Mouse (Mus musculus) MEL (cell line): ENCODE measurements at regions not wholly inside any gene's neighbourhood (a gene's known extent, or its start where the extent isn't known, plus 50 kb on each side); places are given as distances from the start of the nearest gene placed in this dataset.

ENCODE experiments used
- DNase-seq: peaks from one replicate; pipeline ENCODE4 v3.0.0; 2011; ENCODE audit warnings: low read depth, low spot score
- H3K27ac ChIP-seq: 2 replicates; pipeline ENCODE4 v1.5.1; 2012; ENCODE audit warnings: low read depth, mild to moderate bottlenecking, control low read depth, low read length, moderate library complexity; ENCODE audit not compliant: control insufficient read depth
- H3K27me3 ChIP-seq, 2 experiments: fragments of 150-350 bp in 1 of 2; sonication (generic) in 1 of 2; 2 replicates each; pipeline ENCODE4 v1.6.1; 2012; ENCODE audit warnings: low read length in 2 of 2, mild to moderate bottlenecking in 2 of 2, improper control_type of control experiment in 1 of 2, moderate library complexity in 1 of 2; ENCODE audit not compliant: insufficient read depth in 2 of 2, control insufficient read depth in 1 of 2
- H3K36me3 ChIP-seq, 2 experiments: 2 replicates each; pipeline ENCODE4 v1.6.1; 2012 to 2014; ENCODE audit warnings: low read length in 2 of 2, improper control_type of control experiment in 1 of 2, inconsistent platforms in 1 of 2, mild to moderate bottlenecking in 1 of 2; ENCODE audit not compliant: insufficient read depth in 2 of 2, control insufficient read depth in 1 of 2
- H3K4me1 ChIP-seq, 2 experiments: fragments of 150-350 bp in 1 of 2; sonication (generic) in 1 of 2; 2 replicates each; pipeline ENCODE4 v1.6.1; 2012; ENCODE audit warnings: low read length in 2 of 2, improper control_type of control experiment in 1 of 2, mild to moderate bottlenecking in 1 of 2; ENCODE audit not compliant: insufficient read depth in 2 of 2, control insufficient read depth in 1 of 2
- H3K4me3 ChIP-seq, 2 experiments: fragments of 150-350 bp in 1 of 2; sonication (generic) in 1 of 2; 2 replicates each; pipeline ENCODE4 v1.5.1; 2012; ENCODE audit warnings: low read depth in 2 of 2, low read length in 2 of 2, mild to moderate bottlenecking in 2 of 2, moderate library complexity in 2 of 2, control low read depth in 1 of 2, improper control_type of control experiment in 1 of 2; ENCODE audit not compliant: control insufficient read depth in 1 of 2, insufficient read depth in 1 of 2
- H3K79me2 ChIP-seq: 2 replicates; pipeline ENCODE4 v1.6.1; 2012; ENCODE audit warnings: mild to moderate bottlenecking, low read length, moderate library complexity; ENCODE audit not compliant: control insufficient read depth, poor library complexity, insufficient read depth
- H3K9ac ChIP-seq: 2 replicates; pipeline ENCODE4 v1.6.1; 2012; ENCODE audit warnings: low read depth, mild to moderate bottlenecking, control low read depth, low read length, moderate library complexity; ENCODE audit not compliant: control insufficient read depth, poor library complexity, severe bottlenecking
- H3K9me3 ChIP-seq: fragments of 150-350 bp; sonication (generic); replicated peaks from 2 replicates; pipeline ENCODE4 v1.6.1; 2012; ENCODE audit warnings: mild to moderate bottlenecking, low read length, improper control_type of control experiment, moderate library complexity; ENCODE audit not compliant: insufficient read depth
- BHLHE40 ChIP-seq: IDR thresholded peaks from 2 replicates; pipeline ENCODE4 v1.6.1; 2012; ENCODE audit warnings: low read depth, mild to moderate bottlenecking, inconsistent platforms, low read length, improper control_type of control experiment, borderline replicate concordance
- CHD1 ChIP-seq: IDR thresholded peaks from 2 replicates; pipeline ENCODE4 v1.6.1; 2012; ENCODE audit warnings: low read depth, mild to moderate bottlenecking, inconsistent platforms, low read length, improper control_type of control experiment
- CHD2 ChIP-seq: IDR thresholded peaks from 2 replicates; pipeline ENCODE4 v1.6.1; 2011; ENCODE audit warnings: low read length, improper control_type of control experiment
- CTCF ChIP-seq, 3 experiments: IDR thresholded peaks in 2 of 3; conservative IDR thresholded peaks in 1 of 3; 2 replicates each; pipeline ENCODE4 v1.5.1; 2011 to 2012; ENCODE audit warnings: low read length in 3 of 3, low read depth in 2 of 3, mild to moderate bottlenecking in 2 of 3, improper control_type of control experiment in 1 of 3, inconsistent platforms in 1 of 3, mixed read lengths in 1 of 3, moderate library complexity in 1 of 3; ENCODE audit not compliant: control insufficient read depth in 1 of 3, insufficient read depth in 1 of 3, poor library complexity in 1 of 3, severe bottlenecking in 1 of 3
- ELF1 ChIP-seq: IDR thresholded peaks from 2 replicates; pipeline ENCODE4 v1.6.1; 2014; ENCODE audit warnings: low read depth, mild to moderate bottlenecking, inconsistent platforms, low read length, improper control_type of control experiment, moderate library complexity
- EP300 ChIP-seq, 2 experiments: IDR thresholded peaks; 2 replicates each; pipeline ENCODE4 v1.6.1; 2011; ENCODE audit warnings: improper control_type of control experiment in 2 of 2, low read length in 2 of 2, low read depth in 1 of 2, mild to moderate bottlenecking in 1 of 2
- GABPA ChIP-seq: IDR thresholded peaks from 2 replicates; pipeline ENCODE4 v1.6.1; 2012; ENCODE audit warnings: low read depth, mild to moderate bottlenecking, inconsistent platforms, low read length, improper control_type of control experiment, moderate library complexity
- GATA1 ChIP-seq: IDR thresholded peaks from 2 replicates; pipeline ENCODE4 v1.6.1; 2011; ENCODE audit warnings: low read depth, low read length, improper control_type of control experiment
- KAT2A ChIP-seq: conservative IDR thresholded peaks from 2 replicates; pipeline ENCODE4 v1.6.1; 2012; ENCODE audit warnings: low read depth, low read length, improper control_type of control experiment, inconsistent platforms
- MAZ ChIP-seq: IDR thresholded peaks from 2 replicates; pipeline ENCODE4 v1.6.1; 2012; ENCODE audit warnings: low read depth, mild to moderate bottlenecking, inconsistent platforms, low read length, improper control_type of control experiment
- MXI1 ChIP-seq: IDR thresholded peaks from 2 replicates; pipeline ENCODE4 v1.6.1; 2011; ENCODE audit warnings: mild to moderate bottlenecking, low read depth, low read length, improper control_type of control experiment
- MYB ChIP-seq: IDR thresholded peaks from 2 replicates; pipeline ENCODE4 v1.6.1; 2011; ENCODE audit warnings: mild to moderate bottlenecking, low read depth, low read length, improper control_type of control experiment
- MYC ChIP-seq: IDR thresholded peaks from 2 replicates; pipeline ENCODE4 v1.6.1; 2011; ENCODE audit warnings: low read depth, mild to moderate bottlenecking, low read length, improper control_type of control experiment, moderate library complexity
- NELFE ChIP-seq: IDR thresholded peaks from 2 replicates; pipeline ENCODE4 v1.6.1; 2011; ENCODE audit warnings: low read depth, low read length, improper control_type of control experiment
- NRF1 ChIP-seq: IDR thresholded peaks from 2 replicates; pipeline ENCODE4 v1.6.1; 2014; ENCODE audit warnings: low read depth, mild to moderate bottlenecking, inconsistent platforms, low read length, improper control_type of control experiment, moderate library complexity; ENCODE audit not compliant: poor library complexity, insufficient read depth, severe bottlenecking
- POLR2A ChIP-seq, 2 experiments: IDR thresholded peaks; 2 replicates each; pipeline ENCODE4 v1.6.1; 2011 to 2012; ENCODE audit warnings: low read length in 2 of 2, mild to moderate bottlenecking in 2 of 2, control low read depth in 1 of 2, improper control_type of control experiment in 1 of 2, low read depth in 1 of 2, moderate library complexity in 1 of 2; ENCODE audit not compliant: control insufficient read depth in 1 of 2, insufficient read depth in 1 of 2, poor library complexity in 1 of 2
- POLR2AphosphoS2 ChIP-seq: IDR thresholded peaks from 2 replicates; pipeline ENCODE4 v1.6.1; 2011; ENCODE audit warnings: low read length, improper control_type of control experiment
- RAD21 ChIP-seq: IDR thresholded peaks from 2 replicates; pipeline ENCODE4 v1.6.1; 2011; ENCODE audit warnings: mild to moderate bottlenecking, low read depth, low read length, improper control_type of control experiment
- SIN3A ChIP-seq: IDR thresholded peaks from 2 replicates; pipeline ENCODE4 v1.6.1; 2012; ENCODE audit warnings: low read length, improper control_type of control experiment, inconsistent platforms
- SMC3 ChIP-seq: IDR thresholded peaks from 2 replicates; pipeline ENCODE4 v1.6.1; 2011; ENCODE audit warnings: low read depth, low read length, improper control_type of control experiment
- TAL1 ChIP-seq: IDR thresholded peaks from 2 replicates; pipeline ENCODE4 v1.6.1; 2012; ENCODE audit warnings: mild to moderate bottlenecking, inconsistent platforms, low read length, moderate library complexity, mixed read lengths
- TBP ChIP-seq: IDR thresholded peaks from 2 replicates; pipeline ENCODE4 v1.8.0; 2011; ENCODE audit warnings: low read depth, low read length, improper control_type of control experiment
- TCF12 ChIP-seq: IDR thresholded peaks from 2 replicates; pipeline ENCODE4 v1.6.1; 2014; ENCODE audit warnings: low read depth, mild to moderate bottlenecking, inconsistent platforms, low read length, improper control_type of control experiment, moderate library complexity
- UBTF ChIP-seq: IDR thresholded peaks from 2 replicates; pipeline ENCODE4 v1.6.1; 2012; ENCODE audit warnings: low read depth, mild to moderate bottlenecking, inconsistent platforms, low read length, improper control_type of control experiment, moderate library complexity, borderline replicate concordance; ENCODE audit not compliant: insufficient read depth
- USF2 ChIP-seq, 2 experiments: IDR thresholded peaks; 2 replicates each; pipeline ENCODE4 v1.6.1; 2011 to 2012; ENCODE audit warnings: improper control_type of control experiment in 2 of 2, low read length in 2 of 2, borderline replicate concordance in 1 of 2, inconsistent platforms in 1 of 2, low read depth in 1 of 2, mild to moderate bottlenecking in 1 of 2; ENCODE audit not compliant: insufficient read depth in 1 of 2
- ZNF384 ChIP-seq: IDR thresholded peaks from 2 replicates; pipeline ENCODE4 v1.6.1; 2012; ENCODE audit warnings: low read depth, mild to moderate bottlenecking, inconsistent platforms, low read length, improper control_type of control experiment

DNA sequence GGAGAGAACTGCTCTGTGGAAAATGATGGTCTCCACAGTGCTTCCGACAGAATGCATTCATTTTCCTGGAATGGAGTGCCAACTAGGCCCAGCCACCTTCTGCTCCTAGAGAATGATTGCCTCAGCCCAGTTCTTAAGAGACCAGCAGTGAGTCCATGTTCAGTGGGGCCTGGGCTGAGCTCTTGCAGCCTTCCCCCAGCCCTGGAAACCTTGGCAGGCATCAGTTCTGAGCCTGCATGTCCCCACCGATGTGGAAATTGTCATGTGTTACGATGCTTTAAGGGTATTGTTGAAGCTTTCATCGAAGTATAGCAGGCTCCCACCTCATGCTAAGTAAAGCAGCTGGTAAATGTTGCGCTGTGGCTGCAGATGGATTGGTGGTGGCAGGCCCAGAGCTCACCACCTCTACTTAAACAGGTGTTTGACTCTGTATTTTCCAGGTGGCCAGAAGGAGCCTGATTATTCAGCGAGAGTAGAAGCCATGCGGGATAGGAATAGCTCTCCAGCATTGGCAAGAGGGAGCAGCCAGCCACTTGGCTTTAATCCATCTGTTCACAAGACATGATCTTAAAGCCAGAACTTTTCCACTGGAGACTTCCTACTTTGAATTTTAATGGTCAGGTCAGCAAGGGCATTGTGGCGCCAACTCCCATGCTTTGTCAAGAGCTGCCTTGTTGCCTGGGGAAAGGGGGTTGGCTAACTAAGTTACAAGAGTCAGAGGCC, 437.5 kb downstream of the Meis1 start:
- no peak for TF ChIP-seq MYC
- TF ChIP-seq RAD21 = no peak
- TF ChIP-seq BHLHE40 = no peak
- no peak for TF ChIP-seq EP300 (IDR thresholded peaks at IDR 0.05; ENCODE audit: low read depth in 1 of 2, low read length in 2 of 2)
- TF ChIP-seq TBP = no peak
- no peak for TF ChIP-seq POLR2AphosphoS2
- TF ChIP-seq SIN3A = no peak
- no peak for TF ChIP-seq CHD2
- TF ChIP-seq GATA1 = no peak
- no peak for TF ChIP-seq CTCF (IDR thresholded peaks at IDR 0.05 in 2 of 3, conservative IDR thresholded peaks at IDR 0.05 in 1 of 3; ENCODE audit: control insufficient read depth in 1 of 3, insufficient read depth in 1 of 3, low read depth in 2 of 3, low read length in 3 of 3, poor library complexity in 1 of 3, severe bottlenecking in 1 of 3)
- TF ChIP-seq UBTF = no peak
- no peak for TF ChIP-seq USF2 (IDR thresholded peaks at IDR 0.05; ENCODE audit: borderline replicate concordance in 1 of 2, insufficient read depth in 1 of 2, low read depth in 1 of 2, low read length in 2 of 2)
- TF ChIP-seq NRF1 = no peak
- TF ChIP-seq ELF1 = no peak
- no peak for TF ChIP-seq TCF12
- TF ChIP-seq KAT2A = no peak
- no peak for TF ChIP-seq SMC3
- TF ChIP-seq POLR2A (IDR thresholded peaks at IDR 0.05; ENCODE audit: control insufficient read depth in 1 of 2, insufficient read depth in 1 of 2, low read depth in 1 of 2, low read length in 2 of 2, poor library complexity in 1 of 2) = no peak
- no peak for TF ChIP-seq MYB
- TF ChIP-seq, all 39 proteins: peak for 0
- Histone ChIP-seq H3K36me3 (no peaks in the 10 kb centered on the region), H3K4me1 (no peaks in the 10 kb centered on the region), H3K27ac (no peak overlapping the region), H3K9me3 (no peaks in the 10 kb centered on the region), H3K79me2 (no peaks in the 10 kb centered on the region), H3K27me3 (no peaks in the 10 kb centered on the region; a peak in 1 of 4 replicates), H3K4me3 (no peak overlapping the region), H3K9ac (no peak overlapping the region)
- DNase-seq = no peak

DNA sequence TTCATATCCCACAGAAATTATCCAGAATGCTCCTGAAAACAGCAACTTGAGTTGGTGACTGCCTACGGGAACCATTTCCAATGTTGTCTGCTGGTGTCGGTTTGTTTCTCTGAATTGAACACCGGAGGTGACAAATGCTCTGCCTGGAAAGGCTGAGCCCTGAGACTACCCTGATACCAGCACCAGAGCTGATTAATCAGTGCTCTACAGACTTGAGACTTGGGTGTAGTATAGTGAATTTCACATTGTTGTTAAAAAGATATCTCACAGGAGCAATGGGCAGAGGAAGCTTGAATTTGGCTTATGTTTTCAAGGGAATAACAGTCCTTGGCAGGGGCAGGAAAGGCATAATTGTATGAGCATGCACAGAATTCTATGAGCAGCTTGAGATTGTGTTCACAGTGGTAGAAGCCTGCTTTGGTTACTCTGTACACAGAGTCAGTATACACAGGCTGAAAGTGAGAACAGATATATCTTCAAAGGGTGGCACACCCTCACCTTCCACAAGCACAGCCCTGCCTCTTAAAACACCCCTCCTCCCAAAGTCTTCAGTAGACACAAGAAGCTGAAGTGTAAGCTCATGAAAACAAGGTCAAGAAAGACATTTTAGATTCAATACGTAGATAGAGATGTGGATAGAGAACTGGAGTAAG, 447.1 kb downstream of the Meis1 start:
- Histone ChIP-seq H3K27me3 (no peaks in the 10 kb centered on the region), H3K4me3 (no peak overlapping the region), H3K9me3 (no peaks in the 10 kb centered on the region), H3K27ac (no peak overlapping the region), H3K4me1 (no peaks in the 10 kb centered on the region), H3K9ac (no peak overlapping the region), H3K36me3 (no peaks in the 10 kb centered on the region), H3K79me2 (no peaks in the 10 kb centered on the region)
- DNase-seq = no peak
- TF ChIP-seq MXI1 (no peak), GATA1 (no peak), POLR2A (IDR thresholded peaks at IDR 0.05; ENCODE audit: control insufficient read depth in 1 of 2, insufficient read depth in 1 of 2, low read depth in 1 of 2, low read length in 2 of 2, poor library complexity in 1 of 2) (no peak), GABPA (no peak), MAZ (no peak), TCF12 (no peak), TAL1 (no peak), ZNF384 (no peak), CHD1 (no peak), NELFE (no peak)
